Mouse (Mus musculus) gastrocnemius, adult 2 months (tissue): ENCODE measurements around the gene Dnajb7. TPM values are rescaled to one million over a fixed set of nuclear protein-coding genes. Genes with fewer than 3 reads are reported as not detected.
"Not testable (repeated sequence)": the region's sequence is repeated elsewhere in the genome, so short reads cannot be mapped to it uniquely, and the experiment has no call there.

ENCODE experiments used
- DNase-seq: peaks from one replicate; pipeline ENCODE4 v3.0.0; 2022
- H3K27ac ChIP-seq: fragments of 200-600 bp; 2 replicates; pipeline ENCODE4 v1.8.1; 2022; ENCODE audit warnings: mild to moderate bottlenecking
- H3K4me3 ChIP-seq: fragments of 200-600 bp; 2 replicates; pipeline ENCODE4 v1.8.1; 2022; ENCODE audit warnings: mild to moderate bottlenecking, moderate library complexity
- CTCF ChIP-seq: fragments of 200-600 bp; IDR thresholded peaks from 2 replicates; pipeline ENCODE4 v1.8.1; 2022; ENCODE audit warnings: antibody characterized with exemption, mild to moderate bottlenecking, moderate library complexity
- intact Hi-C: fragments of 180-260 bp; cut with DNase I; formaldehyde crosslinking; loops from one replicate; pipeline ENCODE4 v1.15.1; 2025
- long read RNA-seq, 2 experiments: library from polyadenylated mRNA; stranded (forward); transcript quantifications; one replicate each; pipeline ENCODE4 v2.0.0; 2021
- total RNA-seq, 2 experiments: library from RNA; stranded (reverse); gene quantifications; 2 replicates each; pipeline ENCODE4 v1.2.3; 2021

The Dnajb7 gene
- not detected for total RNA-seq
- long read RNA-seq, experiment 1, result 0 reads
- long read RNA-seq, experiment 2, result 0 reads

DNA sequence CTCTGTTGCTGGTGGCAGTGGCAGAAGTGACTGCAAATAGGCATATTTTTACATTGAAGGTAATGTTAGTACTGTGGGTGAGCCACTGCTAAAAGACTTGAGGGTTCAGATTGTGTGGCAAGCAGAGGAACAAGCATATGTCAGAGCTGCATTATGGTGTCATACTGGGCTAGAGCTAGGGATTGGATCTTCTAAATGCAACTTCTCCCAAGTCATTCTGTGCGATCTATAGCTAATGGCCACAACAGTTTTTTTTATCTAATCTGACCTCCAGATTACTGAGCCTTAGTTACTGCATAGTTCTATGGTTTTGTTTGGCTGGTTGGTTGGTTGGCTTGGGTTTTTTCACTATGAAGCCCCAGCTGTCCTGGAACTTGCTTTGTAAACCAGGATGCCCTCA lies at the start of gene Dnajb7:
TSS of gene Dnajb7 (minus strand) at position 101 of the 400 bp plus-strand sequence.
- DNase-seq, result no peak
- intact Hi-C loops, result no loop called here
- Histone ChIP-seq H3K27ac (no peak within 1 kb of the TSS), H3K4me3 (no peak within 1 kb of the TSS)
- no peak for TF ChIP-seq CTCF

DNA sequence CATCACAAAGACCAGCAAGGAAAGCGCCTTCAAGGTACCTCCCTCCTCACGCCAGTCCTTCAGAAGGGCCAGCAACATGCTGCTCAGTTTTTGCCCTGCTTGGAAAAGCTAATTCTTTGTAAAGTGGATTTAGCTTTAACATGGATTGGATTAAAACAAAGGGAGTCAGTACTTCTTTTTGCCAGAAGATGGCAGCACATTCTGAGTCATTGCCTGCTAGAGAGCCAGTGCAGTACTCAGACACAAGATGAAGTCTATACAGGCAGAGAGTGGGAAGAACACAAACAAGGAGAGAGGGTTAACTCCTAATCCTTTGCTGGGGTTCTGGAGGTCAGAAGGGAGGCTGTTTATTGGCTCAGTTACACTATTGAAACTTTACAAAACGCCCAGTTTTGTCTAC lies 40.4 kb upstream of the Dnajb7 start:
- peak; percentile 28 for DNase-seq
- peak; percentile 94 for TF ChIP-seq CTCF
- intact Hi-C loops, result loop anchor here (5.0 kb wide), 1 partner anchor 159 kb away; no protein-coding TSS in a partner anchor
- H3K27ac ChIP-seq, result no peak overlapping the region
- no peak overlapping the region for H3K4me3 ChIP-seq

GRCm38 (mm10) chr15:81439236-81439635 lies 31.1 kb upstream of the Dnajb7 start:
- Histone ChIP-seq H3K4me3 (no peak overlapping the region), H3K27ac (no peak overlapping the region)
- no peak for DNase-seq
- no peak for TF ChIP-seq CTCF
- intact Hi-C loops, result no loop called here

DNA sequence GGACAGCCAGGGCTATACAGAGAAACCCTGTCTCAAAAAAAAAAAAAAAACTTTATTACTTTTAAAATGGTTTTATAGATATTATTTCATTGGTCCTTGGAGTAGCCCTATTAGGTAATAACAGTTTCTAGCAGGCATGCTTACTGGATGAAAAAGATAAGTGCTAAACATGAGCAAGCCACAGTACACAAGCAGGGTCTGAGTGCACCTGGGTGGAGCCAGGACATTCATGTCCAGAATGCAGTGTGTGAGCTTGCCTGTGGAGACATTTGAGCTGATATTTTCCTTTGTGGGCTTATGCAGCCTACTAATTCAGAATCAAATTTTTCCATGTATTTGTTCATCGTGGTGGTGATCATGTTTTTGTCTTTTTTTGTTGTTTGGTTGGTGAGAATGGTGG lies 30.2 kb upstream of the Dnajb7 start:
- TF ChIP-seq CTCF, result no peak
- Histone ChIP-seq H3K27ac (no peak overlapping the region), H3K4me3 (no peak overlapping the region)

GRCm38 (mm10) chr15:81431195-81431594 lies 23.1 kb upstream of the Dnajb7 start:
- H3K4me3 ChIP-seq, result no peak overlapping the region
- no peak for TF ChIP-seq CTCF
- DNase-seq, result no peak
- H3K27ac ChIP-seq, result no peak overlapping the region
- intact Hi-C loops, result no loop called here

More for the DNA sequence above, 30.2 kb upstream of the Dnajb7 start:
- DNase-seq, result no peak
- intact Hi-C loops, result no loop called here

DNA sequence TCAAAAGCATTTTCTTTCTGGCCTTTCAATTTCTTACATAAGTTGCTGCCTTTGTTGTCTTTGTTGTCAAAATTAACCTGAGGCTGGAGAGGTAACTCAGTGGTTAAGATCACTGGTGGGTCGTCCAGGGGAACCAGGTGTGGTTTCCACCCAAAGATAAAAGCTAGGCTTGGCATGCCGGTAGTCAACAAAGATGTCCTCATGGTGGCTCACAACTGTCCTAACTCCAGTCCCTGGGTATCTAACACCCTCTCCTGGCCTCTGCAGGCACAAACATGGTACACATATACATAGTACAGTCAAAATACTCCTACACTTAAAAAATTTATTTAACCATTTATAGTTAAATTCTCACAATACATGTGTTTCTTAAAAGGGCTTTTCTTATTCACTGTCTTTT lies 19.8 kb upstream of the Dnajb7 start:
- DNase-seq, result no peak
- no peak for TF ChIP-seq CTCF
- intact Hi-C loops, result no loop called here

DNA sequence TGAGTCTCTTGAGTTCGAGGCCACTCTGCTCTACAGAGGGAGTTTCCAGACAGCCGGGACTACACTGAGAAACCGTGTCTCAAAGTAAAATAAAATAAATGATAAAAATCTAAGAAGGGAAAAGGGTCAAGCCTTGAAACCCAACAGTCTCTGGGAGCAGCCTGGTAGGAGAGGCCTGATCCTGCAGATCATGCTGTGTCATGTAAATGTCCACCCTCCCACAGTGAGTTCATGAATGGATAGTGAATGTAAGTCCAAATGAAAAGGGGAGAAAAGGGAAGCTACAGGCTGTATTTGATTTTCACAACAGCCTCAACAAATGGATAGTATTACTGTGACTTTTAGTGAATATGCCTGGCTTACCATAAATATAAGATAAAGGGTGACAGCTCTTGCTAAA lies 17.2 kb upstream of the Dnajb7 start:
- DNase-seq, result no peak
- H3K27ac ChIP-seq, result no peak overlapping the region
- no peak overlapping the region for H3K4me3 ChIP-seq
- intact Hi-C loops, result no loop called here
- no peak for TF ChIP-seq CTCF

More for the DNA sequence above, 19.8 kb upstream of the Dnajb7 start:
- H3K27ac ChIP-seq, result no peak overlapping the region
- H3K4me3 ChIP-seq, result no peak overlapping the region

DNA sequence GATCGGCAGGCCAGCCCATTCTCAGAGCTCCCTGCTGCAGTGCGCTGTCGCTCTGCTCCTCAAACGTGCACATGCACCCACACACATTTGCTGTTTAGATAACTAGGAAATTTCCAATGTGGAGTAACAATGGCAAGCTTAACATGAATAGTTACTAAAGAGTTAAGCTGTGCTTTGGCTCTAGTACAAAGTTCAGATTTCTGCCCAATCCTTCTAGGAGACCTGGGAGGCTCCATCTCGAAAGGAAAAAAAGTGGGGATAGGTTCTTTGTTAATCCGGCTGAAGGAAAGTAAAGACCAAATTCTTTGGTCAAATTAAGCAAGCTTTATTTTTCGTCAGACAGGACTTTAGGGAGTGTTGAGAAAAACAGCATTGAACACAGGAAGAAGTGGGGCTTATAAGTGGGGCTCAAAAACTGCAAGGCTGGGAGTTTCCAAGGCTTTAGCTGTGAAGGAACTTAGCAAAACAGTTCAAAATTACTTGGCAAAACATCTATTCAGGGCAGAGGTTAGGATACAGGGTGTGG lies 14.1 kb upstream of the Dnajb7 start:
- Histone ChIP-seq H3K4me3 (peak overlapping the region; percentile 1; the same call in 1 of the 2 replicates), H3K27ac (peak overlapping the region; percentile 54)
- DNase-seq, result no peak
- intact Hi-C loops, result no loop called here
- no peak for TF ChIP-seq CTCF

DNA sequence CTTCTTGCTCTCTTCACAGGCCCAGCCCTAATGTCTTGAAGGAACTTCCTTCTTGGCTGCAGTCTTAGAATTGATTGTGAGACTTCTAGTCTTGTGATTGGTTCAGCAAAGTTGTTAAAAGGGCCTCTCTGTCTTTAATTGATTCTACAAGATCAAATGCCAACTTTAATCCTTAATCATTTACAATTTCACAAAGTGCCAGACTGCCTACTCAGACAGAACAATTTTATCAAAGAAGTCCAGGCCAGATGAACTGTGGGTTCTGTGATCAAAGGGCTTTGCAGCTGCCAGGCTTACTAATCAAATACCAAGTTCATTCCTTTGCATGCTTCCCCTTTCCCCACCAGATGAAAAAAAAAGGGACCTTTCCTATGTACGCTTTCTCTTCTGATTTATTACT lies 13.4 kb upstream of the Dnajb7 start:
- Histone ChIP-seq H3K4me3 (no peak overlapping the region), H3K27ac (peak overlapping the region; percentile 35; the same call in 1 of the 2 replicates)
- intact Hi-C loops, result no loop called here
- no peak for DNase-seq
- TF ChIP-seq CTCF, result no peak

DNA sequence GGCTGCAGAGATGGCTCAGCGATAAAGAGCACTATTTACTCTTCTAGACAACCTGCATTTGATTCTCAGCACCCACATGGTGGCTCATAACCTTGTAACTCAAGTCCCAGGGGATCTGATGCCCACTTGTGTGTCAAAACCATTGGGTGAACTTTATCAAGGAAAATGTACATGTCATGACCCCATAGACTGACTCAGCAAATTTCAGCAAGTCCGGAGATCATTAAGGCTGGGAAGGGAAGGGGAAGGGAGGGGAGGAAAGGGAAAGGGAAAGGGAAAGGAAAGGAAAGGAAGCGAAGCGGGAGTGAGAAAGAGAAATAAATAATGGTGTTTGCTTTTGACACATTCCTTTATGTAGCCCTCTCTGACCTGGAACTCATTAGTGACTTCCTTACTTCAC lies 10.0 kb upstream of the Dnajb7 start:
- intact Hi-C loops, result no loop called here
- DNase-seq, result no peak
- H3K27ac ChIP-seq, result no peak overlapping the region
- H3K4me3 ChIP-seq, result no peak overlapping the region
- no peak for TF ChIP-seq CTCF

- DNase-seq, result peak; percentile 86
- Histone ChIP-seq H3K4me3 (peak overlapping the region; percentile 56), H3K27ac (peak overlapping the region; percentile 61; the same call in 1 of the 2 replicates)
- intact Hi-C loops, result not testable (repeated sequence)
Measured at GRCm38 (mm10) chr15:81416763-81417310, 8.7 kb upstream of the Dnajb7 start.

DNA sequence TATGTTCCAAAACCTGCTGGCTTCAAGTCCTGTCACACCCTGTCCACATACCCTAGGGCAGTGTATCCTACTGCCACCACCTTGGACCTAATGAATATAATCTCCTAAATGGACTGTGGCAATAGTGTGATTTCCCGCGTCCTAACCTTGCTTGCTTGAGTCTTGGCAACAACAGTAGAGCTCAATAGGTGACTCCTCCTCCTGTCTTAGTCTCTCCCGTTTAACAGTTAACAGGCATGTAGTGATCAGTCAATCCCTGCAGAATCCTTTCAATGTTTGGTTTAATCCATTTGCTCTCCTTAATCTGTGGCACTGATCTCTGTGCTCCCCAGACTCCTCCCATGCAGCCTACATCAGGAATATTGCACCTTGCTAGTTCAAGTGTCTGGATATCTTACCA lies 3.1 kb downstream of the Dnajb7 start:
- DNase-seq, result no peak
- H3K27ac ChIP-seq, result no peak overlapping the region
- intact Hi-C loops, result no loop called here
- TF ChIP-seq CTCF, result no peak
- no peak overlapping the region for H3K4me3 ChIP-seq

GRCm38 (mm10) chr15:81399638-81400315 lies 8.3 kb downstream of the Dnajb7 start, which contains the start of the genes St13 and Xpnpep3:
TSS of gene St13 (minus strand) at chr15:81400077.
TSS of gene Xpnpep3 (plus strand) at chr15:81400138.
- DNase-seq, result peak; percentile 98
- Histone ChIP-seq H3K4me3 (peak within 1 kb of the TSS; percentile 88), H3K27ac (peak within 1 kb of the TSS; percentile 97)
- intact Hi-C loops, result loop anchor here (5.0 kb wide), 2 partner anchors 37 to 188 kb away; partner anchors contain the start of genes Ep300 and Slc25a17
- TF ChIP-seq CTCF, result no peak
